Mouse (Mus musculus) E14TG2a.4 (cell line): Measurements from ENCODE around the gene H2-Ab1.

ENCODE experiments used
- CTCF ChIP-seq: conservative IDR thresholded peaks from 2 replicates; pipeline ENCODE4 v1.5.1; 2014; ENCODE audit warnings: low read length
- POU5F1 ChIP-seq: IDR thresholded peaks from 2 replicates; pipeline ENCODE4 v1.6.1; 2014; ENCODE audit warnings: low read length, borderline replicate concordance

DNA sequence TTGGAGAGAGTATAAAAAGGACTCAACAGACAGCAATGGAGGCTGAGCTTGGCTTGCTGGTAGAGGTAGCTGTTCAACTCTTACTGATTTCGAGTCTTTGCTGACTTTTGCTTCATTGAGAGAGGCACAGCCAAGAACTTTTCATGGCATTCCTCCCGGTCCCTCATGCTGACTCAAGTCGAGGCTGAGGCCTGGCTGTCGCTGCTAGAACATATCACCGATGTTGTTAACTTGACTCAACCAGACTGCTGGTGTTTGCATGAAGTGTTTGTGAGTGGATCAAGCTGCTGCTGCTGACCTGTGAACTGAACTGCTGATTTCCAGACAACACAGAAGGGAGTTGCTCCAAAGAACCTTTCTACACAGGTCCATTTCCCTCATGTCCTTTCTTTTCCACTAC lies 20.8 kb upstream of the H2-Ab1 start:
- TF ChIP-seq CTCF (no peak), POU5F1 (no peak)
